Mouse (Mus musculus) v-Abl transformed pro-B cells (cell line): ENCODE measurements around the gene Tanc1.

Experiments
- in situ Hi-C, 2 experiments: fragments of 400-800 bp; cut with MboI; formaldehyde crosslinking; loops; one replicate each; pipeline ENCODE4 v1.15.1; 2025; ENCODE audit not compliant: unreplicated experiment in 2 of 2

Gene Tanc1

GRCm38 (mm10) chr2:59808608-59809007, 196.8 kb downstream of the Tanc1 start:
- in situ Hi-C loops, result no loop called here

GRCm38 (mm10) chr2:59810039-59810438, 198.2 kb downstream of the Tanc1 start:
- in situ Hi-C loops, result no loop called here

- in situ Hi-C loops, result no loop called here
These were observed 199.4 kb downstream of the Tanc1 start for GRCm38 (mm10) chr2:59811247-59811646.

- in situ Hi-C loops, result no loop called here
These were observed 200.8 kb downstream of the Tanc1 start for GRCm38 (mm10) chr2:59812641-59813040.

- in situ Hi-C loops, result no loop called here
These were observed 201.6 kb downstream of the Tanc1 start for GRCm38 (mm10) chr2:59813457-59813856.

GRCm38 (mm10) chr2:59814997-59815396, 203.2 kb downstream of the Tanc1 start:
- in situ Hi-C loops, result no loop called here

GRCm38 (mm10) chr2:59818663-59819062, 206.8 kb downstream of the Tanc1 start:
- in situ Hi-C loops, result no loop called here

GRCm38 (mm10) chr2:59819415-59819814, 207.6 kb downstream of the Tanc1 start:
- in situ Hi-C loops, result no loop called here

- in situ Hi-C loops, result no loop called here
These were observed 208.2 kb downstream of the Tanc1 start for GRCm38 (mm10) chr2:59820088-59820487.

- in situ Hi-C loops, result no loop called here
These were observed 209.2 kb downstream of the Tanc1 start for GRCm38 (mm10) chr2:59821044-59821443.

- in situ Hi-C loops, result no loop called here
These were observed 212.4 kb downstream of the Tanc1 start for GRCm38 (mm10) chr2:59824289-59824688.

GRCm38 (mm10) chr2:59825380-59825779, 213.5 kb downstream of the Tanc1 start:
- in situ Hi-C loops, result no loop called here

- in situ Hi-C loops, result no loop called here
These were observed 216.3 kb downstream of the Tanc1 start for GRCm38 (mm10) chr2:59828103-59828655.

GRCm38 (mm10) chr2:59828777-59829508, 217.1 kb downstream of the Tanc1 start:
- in situ Hi-C loops, result no loop called here

- in situ Hi-C loops, result no loop called here
These were observed 217.9 kb downstream of the Tanc1 start for GRCm38 (mm10) chr2:59829718-59830117.

GRCm38 (mm10) chr2:59830151-59830550, 218.3 kb downstream of the Tanc1 start:
- in situ Hi-C loops, result no loop called here

- in situ Hi-C loops, result no loop called here
These were observed 219.1 kb downstream of the Tanc1 start for GRCm38 (mm10) chr2:59830940-59831339.

GRCm38 (mm10) chr2:59831831-59832230, 220.0 kb downstream of the Tanc1 start:
- in situ Hi-C loops, result no loop called here

- in situ Hi-C loops, result no loop called here
These were observed 227.0 kb downstream of the Tanc1 start for GRCm38 (mm10) chr2:59838825-59839224.

- in situ Hi-C loops, result no loop called here
These were observed 227.9 kb downstream of the Tanc1 start for GRCm38 (mm10) chr2:59839755-59840154.

- in situ Hi-C loops, result no loop called here
These were observed 228.3 kb downstream of the Tanc1 start for GRCm38 (mm10) chr2:59840191-59840590.

- in situ Hi-C loops, result no loop called here
These were observed 229.5 kb downstream of the Tanc1 start for GRCm38 (mm10) chr2:59841189-59841939.
